Mouse (Mus musculus) liver, embryonic 11.5 days (tissue): Measurements from ENCODE around the gene Ap5s1. TPM values are rescaled to one million over a fixed set of nuclear protein-coding genes. Genes with fewer than 3 reads are reported as not detected.

Experiments
- ATAC-seq: fragments of 200-750 bp; cut with Nextera tagmentation; replicated peaks from 2 replicates; pipeline ENCODE4 v1.8.0; 2017; ENCODE audit warnings: moderate number of reproducible peaks, mild to moderate bottlenecking, moderate TSS enrichment, moderate library complexity; ENCODE audit not compliant: low FRiP score
- DNase-seq: peaks from one replicate; pipeline ENCODE4 v3.0.0-alpha.2; 2017; ENCODE audit warnings: low spot score
- H3K27ac ChIP-seq: fragments of 300-500 bp; sonication (generic); 2 replicates; pipeline ENCODE4 v1.5.1; 2014; ENCODE audit warnings: mild to moderate bottlenecking, low read depth, low read length, control low read depth
- H3K27me3 ChIP-seq: fragments of 300-500 bp; sonication (generic); replicated peaks from 2 replicates; pipeline ENCODE4 v1.6.1; 2014; ENCODE audit warnings: low read length, mixed read lengths; ENCODE audit not compliant: control insufficient read depth, insufficient read depth
- H3K36me3 ChIP-seq: fragments of 300-500 bp; sonication (generic); 2 replicates; pipeline ENCODE4 v1.6.1; 2014; ENCODE audit warnings: mild to moderate bottlenecking, low read length, moderate library complexity, mixed read lengths; ENCODE audit not compliant: control insufficient read depth, insufficient read depth
- H3K4me1 ChIP-seq: fragments of 300-500 bp; sonication (generic); replicated peaks from 2 replicates; pipeline ENCODE4 v1.6.1; 2014; ENCODE audit warnings: low read length, mixed read lengths; ENCODE audit not compliant: control insufficient read depth, insufficient read depth
- H3K4me2 ChIP-seq: fragments of 300-500 bp; sonication (generic); 2 replicates; pipeline ENCODE4 v1.6.1; 2014; ENCODE audit warnings: mild to moderate bottlenecking, control low read depth, moderate library complexity
- H3K4me3 ChIP-seq: fragments of 300-500 bp; sonication (generic); 2 replicates; pipeline ENCODE4 v1.5.1; 2014; ENCODE audit warnings: low read depth, low read length, control low read depth
- H3K9ac ChIP-seq: fragments of 300-500 bp; sonication (generic); 2 replicates; pipeline ENCODE4 v1.6.1; 2014; ENCODE audit warnings: low read depth, low read length, control low read depth
- H3K9me3 ChIP-seq: fragments of 300-500 bp; sonication (generic); 2 replicates; pipeline ENCODE4 v1.6.1; 2016; ENCODE audit warnings: low read length, inconsistent platforms, mixed read lengths; ENCODE audit not compliant: control insufficient read depth
- WGBS: fragments of 180-500 bp; shearing (Covaris S2); extraction: QIAGEN DNeasy Blood & Tissue Kit; methylation state at CpG from one replicate; pipeline ENCODE4 v1.1.7; 2014; 5-methylcytosine and 5-hydroxymethylcytosine counted together
- polyA plus RNA-seq: library from polyadenylated mRNA; unstranded; fragments of >200 nt; fragmentation: Nextera tagmentation; extraction: Ambion mirVana; gene quantifications from 2 replicates; pipeline ENCODE4 v1.2.1, GENCODE M21; 2014

Gene Ap5s1
- polyA plus RNA-seq, 1 experiment from 2014 or later = 18.1 TPM

DNA sequence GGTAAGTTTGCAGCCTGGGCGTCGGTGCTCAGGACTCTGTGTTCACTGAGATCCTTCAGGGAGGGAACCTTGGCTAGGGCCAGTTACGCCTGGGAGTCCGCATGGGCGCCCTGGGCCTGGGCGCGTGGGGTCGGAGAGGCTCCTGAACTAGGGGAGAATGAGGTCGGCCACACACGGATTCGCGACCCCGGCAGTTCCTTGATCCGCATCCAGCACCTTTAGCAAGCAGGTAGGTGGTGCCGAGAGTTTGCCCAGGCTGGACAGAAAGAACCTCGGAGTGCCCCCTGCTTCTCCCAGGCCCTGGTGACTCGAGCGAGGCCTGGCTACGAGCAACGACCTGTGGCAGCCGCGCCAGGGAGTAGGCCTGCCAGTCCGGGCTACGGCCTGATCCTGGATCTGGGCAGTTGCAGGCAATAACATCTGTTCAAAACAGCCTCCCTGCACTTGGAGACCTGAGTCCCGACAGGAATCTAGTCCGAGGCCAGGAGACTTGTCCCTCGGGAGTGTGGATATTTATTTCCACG lies 27.3 kb downstream of the Ap5s1 start:
- 17% methylated on average over 28 of the region's 28 CpGs for WGBS
- Histone ChIP-seq H3K4me3 (peak overlapping the region; percentile 81), H3K9ac (peak overlapping the region; percentile 88), H3K9me3 (no peaks in the 10 kb centered on the region), H3K4me1 (peaks cover 33% of the 10 kb centered on the region), H3K36me3 (peaks cover 3% of the 10 kb centered on the region; the same call in 1 of the 2 replicates), H3K27ac (peak overlapping the region; percentile 81), H3K4me2 (peak overlapping the region; percentile 96), H3K27me3 (no peaks in the 10 kb centered on the region)
- peak; percentile 27; the same call in 1 of the 2 replicates for ATAC-seq
- no peak for DNase-seq

DNA sequence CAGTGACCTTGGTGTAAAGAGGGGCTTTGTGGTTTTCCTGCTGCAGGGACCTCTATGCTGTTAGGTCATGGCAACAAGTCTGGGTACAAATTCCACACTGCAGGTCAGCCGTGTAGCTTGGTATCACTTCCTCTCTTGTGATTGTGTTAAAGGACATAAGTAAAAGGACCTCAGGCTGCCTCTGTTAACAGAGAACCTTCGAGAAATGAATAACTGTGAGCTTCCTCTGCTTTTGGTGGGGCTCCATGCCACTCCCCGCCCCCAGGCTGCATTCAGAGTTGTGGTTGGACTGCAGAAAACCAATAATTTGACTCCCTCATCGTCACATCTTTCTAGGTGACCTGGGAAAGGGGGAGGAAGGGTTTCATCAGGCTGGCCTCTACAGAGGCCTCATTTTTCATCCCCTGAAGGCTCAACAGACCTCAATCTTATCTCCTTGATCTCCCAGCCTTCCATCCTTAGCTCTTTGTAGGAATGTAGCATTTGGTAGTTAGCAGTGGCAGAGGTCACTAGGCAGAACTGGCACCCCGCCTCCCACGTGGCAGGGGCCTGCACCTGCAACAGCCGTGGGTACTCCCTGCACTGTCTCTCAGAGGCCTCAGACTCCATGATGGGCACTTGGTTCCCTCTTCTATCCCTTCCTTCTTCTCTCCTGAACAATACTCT lies 28.2 kb downstream of the Ap5s1 start:
- no peak for DNase-seq
- 54% methylated on average over 7 of the region's 7 CpGs for WGBS

DNA sequence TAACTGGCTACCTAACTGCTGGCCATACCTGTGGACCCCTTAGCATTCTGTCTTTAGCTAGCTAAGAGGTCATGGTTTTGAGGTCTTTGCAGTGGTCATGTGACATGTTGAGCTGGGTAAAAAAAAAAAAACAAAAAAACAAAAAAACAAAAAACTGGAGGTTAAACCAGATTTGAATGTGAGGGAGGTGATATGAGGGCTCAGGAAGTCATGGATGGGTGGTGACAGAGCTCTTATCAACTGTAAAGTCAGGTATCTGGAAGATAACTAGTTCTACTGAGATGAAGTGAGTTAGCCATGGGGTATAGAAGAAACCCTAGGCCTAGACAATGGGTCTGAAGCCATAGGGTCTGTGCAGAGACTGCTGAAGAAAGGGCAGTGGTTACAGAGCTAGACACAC lies 35.3 kb downstream of the Ap5s1 start:
- peaks cover 40% of the 10 kb centered on the region for H3K36me3 ChIP-seq
- H3K4me2 ChIP-seq = no peak overlapping the region
- no peaks in the 10 kb centered on the region for H3K27me3 ChIP-seq
- H3K9me3 ChIP-seq = no peaks in the 10 kb centered on the region
- H3K9ac ChIP-seq = no peak overlapping the region
- no peak for ATAC-seq
- DNase-seq = no peak
- H3K4me3 ChIP-seq = no peak overlapping the region
- peaks cover 22% of the 10 kb centered on the region for H3K4me1 ChIP-seq
- H3K27ac ChIP-seq = peak overlapping the region; percentile 46

More for the DNA sequence above, 28.2 kb downstream of the Ap5s1 start:
- no peak for ATAC-seq
- H3K27me3 ChIP-seq = no peaks in the 10 kb centered on the region
- H3K4me2 ChIP-seq = peak overlapping the region; percentile 96
- peaks cover 7% of the 10 kb centered on the region; the same call in 1 of the 2 replicates for H3K36me3 ChIP-seq
- H3K9ac ChIP-seq = peak overlapping the region; percentile 88
- H3K4me3 ChIP-seq = peak overlapping the region; percentile 81
- H3K9me3 ChIP-seq = no peaks in the 10 kb centered on the region
- H3K27ac ChIP-seq = peak overlapping the region; percentile 81
- H3K4me1 ChIP-seq = peaks cover 39% of the 10 kb centered on the region

DNA sequence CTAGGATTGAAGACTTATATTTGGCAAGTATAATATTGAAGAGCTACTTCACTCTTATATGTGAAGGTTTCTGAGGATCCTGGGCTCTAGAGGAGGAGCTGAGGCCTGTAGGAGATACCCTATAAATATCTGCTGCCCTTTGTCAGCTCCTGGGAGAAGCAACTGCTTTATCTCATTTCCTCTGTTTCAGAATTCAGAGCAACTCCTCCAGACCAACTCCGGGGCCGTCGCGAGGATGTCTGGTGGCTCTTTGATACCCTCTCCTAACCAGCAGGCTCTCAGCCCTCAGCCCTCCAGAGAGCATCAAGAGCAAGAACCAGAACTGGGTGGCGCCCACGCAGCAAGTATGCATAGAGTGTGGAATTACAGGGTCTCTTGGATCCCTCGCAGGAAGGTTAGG lies 36.1 kb downstream of the Ap5s1 start:
- Histone ChIP-seq H3K4me2 (no peak overlapping the region), H3K27ac (peak overlapping the region; percentile 46), H3K4me1 (peaks cover 22% of the 10 kb centered on the region), H3K36me3 (peaks cover 40% of the 10 kb centered on the region), H3K27me3 (no peaks in the 10 kb centered on the region), H3K9ac (no peak overlapping the region), H3K9me3 (no peaks in the 10 kb centered on the region), H3K4me3 (no peak overlapping the region)
- DNase-seq = no peak
- peak; percentile 68 for ATAC-seq
- 48% methylated on average over 7 of the region's 7 CpGs for WGBS

DNA sequence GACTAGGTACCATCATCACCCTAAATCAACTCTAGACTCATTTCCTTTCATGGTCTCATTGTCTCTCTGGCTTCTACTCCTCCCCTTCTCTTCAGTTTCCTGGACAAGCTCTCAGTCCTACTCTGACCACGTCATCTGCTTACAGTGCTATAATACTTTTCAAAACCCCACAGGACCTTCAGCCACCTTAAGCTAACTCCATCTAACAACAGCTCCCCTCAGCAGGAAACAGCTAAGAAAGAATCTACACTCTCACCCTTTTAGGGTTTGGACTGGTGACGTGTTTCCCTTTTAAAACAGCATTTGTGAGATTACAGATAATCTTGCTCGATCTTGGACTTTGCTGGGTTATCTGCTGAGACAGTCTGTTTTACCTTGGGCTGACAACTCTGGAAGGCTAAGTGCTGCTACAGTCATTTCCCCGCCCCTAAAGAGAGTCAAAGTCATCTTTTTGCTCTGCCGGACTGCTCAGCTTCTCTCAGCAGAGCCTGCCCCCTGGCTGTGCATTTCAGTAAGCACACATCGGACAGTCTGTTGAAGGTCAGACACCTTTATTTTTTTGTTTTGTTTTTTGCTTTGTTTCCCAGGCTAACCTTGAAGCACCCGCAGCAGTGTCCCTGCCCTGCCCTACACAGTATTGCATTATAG lies 46.9 kb downstream of the Ap5s1 start:
- H3K9me3 ChIP-seq = no peaks in the 10 kb centered on the region
- peak overlapping the region; percentile 15; the same call in 1 of the 2 replicates for H3K9ac ChIP-seq
- H3K4me2 ChIP-seq = peak overlapping the region; percentile 39
- no peaks in the 10 kb centered on the region for H3K27me3 ChIP-seq
- no peak for DNase-seq
- peak; percentile 84 for ATAC-seq
- H3K4me1 ChIP-seq = peaks cover 23% of the 10 kb centered on the region
- WGBS = 11% methylated on average over 7 of the region's 7 CpGs
- H3K4me3 ChIP-seq = no peak overlapping the region; the same call in 1 of the 2 replicates
- no peak overlapping the region; the same call in 1 of the 2 replicates for H3K27ac ChIP-seq
- no peaks in the 10 kb centered on the region for H3K36me3 ChIP-seq

DNA sequence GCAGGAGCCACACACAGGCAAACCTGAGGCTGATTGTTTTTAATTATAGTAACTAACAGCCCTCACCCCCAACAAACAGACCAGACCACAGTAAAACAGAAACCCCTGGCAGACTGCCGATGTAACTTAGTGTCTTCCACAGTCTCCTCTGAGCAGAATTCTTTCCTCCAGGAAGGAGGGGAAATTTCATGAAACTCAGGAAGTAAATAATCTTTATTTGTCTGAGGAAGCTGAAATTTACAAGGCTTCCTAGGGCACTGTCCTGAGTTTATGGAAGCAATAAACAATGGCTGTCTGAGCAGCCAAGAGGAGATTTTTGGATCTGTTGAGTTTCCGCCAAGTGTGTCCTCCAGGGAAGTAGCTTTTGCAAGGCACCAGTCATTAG lies 47.4 kb downstream of the Ap5s1 start:
- 67% methylated on average over 2 of the region's 2 CpGs for WGBS
- DNase-seq (no peak), ATAC-seq (no peak)
- Histone ChIP-seq H3K27ac (no peak overlapping the region; the same call in 1 of the 2 replicates), H3K4me1 (peaks cover 25% of the 10 kb centered on the region), H3K4me2 (peak overlapping the region; percentile 39), H3K27me3 (no peaks in the 10 kb centered on the region), H3K9ac (peak overlapping the region; percentile 15; the same call in 1 of the 2 replicates), H3K36me3 (no peaks in the 10 kb centered on the region), H3K9me3 (no peaks in the 10 kb centered on the region), H3K4me3 (no peak overlapping the region; the same call in 1 of the 2 replicates)

DNA sequence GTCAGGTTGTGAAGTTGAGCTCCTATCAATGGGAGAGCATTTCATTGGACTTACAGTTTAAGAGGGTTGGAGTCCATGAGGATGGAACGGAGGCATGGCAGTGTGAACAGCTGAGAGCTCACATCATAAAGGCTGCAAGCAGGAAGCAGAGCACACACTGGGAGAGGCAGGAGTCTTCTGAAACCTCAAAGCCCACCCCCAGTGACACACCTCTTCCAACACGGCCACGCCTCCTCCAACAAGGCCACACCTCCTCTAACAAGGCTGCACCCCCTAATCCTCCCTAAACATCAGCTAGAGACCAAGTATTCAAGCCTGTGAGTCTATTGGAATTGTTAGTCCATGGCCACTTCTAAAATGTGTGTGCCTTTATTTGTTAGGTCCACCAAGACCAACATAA lies 48.9 kb downstream of the Ap5s1 start:
- 0 out of 2 replicates have a peak overlapping the region, but pooled peaks have one; percentile 14 for H3K4me2 ChIP-seq
- peaks cover 39% of the 10 kb centered on the region for H3K4me1 ChIP-seq
- no peak overlapping the region for H3K4me3 ChIP-seq
- 53% methylated on average over 3 of the region's 3 CpGs for WGBS
- no peak overlapping the region for H3K27ac ChIP-seq
- DNase-seq (no peak), ATAC-seq (peak; percentile 16; the same call in 1 of the 2 replicates)
- H3K9ac ChIP-seq = no peak overlapping the region
- H3K9me3 ChIP-seq = no peaks in the 10 kb centered on the region
- no peaks in the 10 kb centered on the region for H3K27me3 ChIP-seq
- H3K36me3 ChIP-seq = no peaks in the 10 kb centered on the region

DNA sequence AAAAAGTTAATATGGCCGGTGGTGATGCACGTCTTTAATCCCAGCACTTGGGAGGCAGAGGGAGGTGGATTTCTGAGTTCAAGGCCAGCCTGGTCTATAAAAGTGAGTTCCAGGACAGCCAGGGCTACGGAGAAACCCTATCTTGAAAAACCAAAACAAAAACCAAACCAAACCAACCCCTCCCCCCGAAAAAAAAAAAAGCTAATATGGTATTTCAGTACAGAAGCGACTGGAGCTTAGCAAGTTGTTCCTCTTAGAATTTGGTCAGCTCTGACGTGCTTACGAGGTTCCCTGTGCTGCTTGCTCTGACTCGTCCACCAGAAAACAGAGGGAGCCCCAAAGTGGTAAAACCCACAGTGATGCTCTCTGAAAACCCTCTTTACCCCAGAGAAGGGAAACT lies 51.8 kb downstream of the Ap5s1 start:
- ATAC-seq (no peak), DNase-seq (no peak)
- no peaks in the 10 kb centered on the region for H3K36me3 ChIP-seq
- peaks cover 45% of the 10 kb centered on the region for H3K4me1 ChIP-seq
- H3K27ac ChIP-seq = no peak overlapping the region
- no peaks in the 10 kb centered on the region for H3K27me3 ChIP-seq
- H3K4me2 ChIP-seq = no peak overlapping the region
- H3K9me3 ChIP-seq = no peaks in the 10 kb centered on the region
- 74% methylated on average over 8 of the region's 8 CpGs for WGBS
- no peak overlapping the region for H3K9ac ChIP-seq
- H3K4me3 ChIP-seq = no peak overlapping the region
